Mouse (Mus musculus) myocyte (in vitro differentiated cells): ENCODE data around the gene Lyplal1. TPM values are rescaled to one million over a fixed set of nuclear protein-coding genes. Genes with fewer than 3 reads are reported as not detected.

ENCODE experiments used
- H3K27me3 ChIP-seq: one replicate; pipeline ENCODE4 v1.6.1; 2011; ENCODE audit not compliant: control insufficient read depth, insufficient read depth, insufficient read length
- H3K36me3 ChIP-seq: one replicate; pipeline ENCODE4 v1.6.1; 2011; ENCODE audit not compliant: control insufficient read depth, insufficient read depth
- H3K4me2 ChIP-seq: one replicate; pipeline ENCODE4 v1.6.1; 2011; ENCODE audit warnings: low read depth, control low read depth
- H3K4me3 ChIP-seq: one replicate; pipeline ENCODE4 v1.5.1; 2011; ENCODE audit warnings: mild to moderate bottlenecking, control low read depth, moderate library complexity
- H3K79me2 ChIP-seq: one replicate; pipeline ENCODE4 v1.6.1; 2011; ENCODE audit not compliant: control insufficient read depth, insufficient read depth
- H3ac ChIP-seq: one replicate; pipeline ENCODE4 v1.6.1; 2011; ENCODE audit not compliant: control insufficient read depth, insufficient read length
- CEBPB ChIP-seq: IDR thresholded peaks from 2 replicates; pipeline ENCODE4 v1.6.1; 2011; ENCODE audit warnings: mild to moderate bottlenecking, moderate library complexity; ENCODE audit not compliant: poor library complexity, insufficient read depth, severe bottlenecking
- E2F4 ChIP-seq: IDR thresholded peaks from one replicate; pipeline ENCODE4 v1.6.1; 2011; ENCODE audit warnings: mild to moderate bottlenecking, control low read depth, moderate library complexity; ENCODE audit not compliant: insufficient read depth
- MAX ChIP-seq: IDR thresholded peaks from one replicate; pipeline ENCODE4 v1.6.1; 2011; ENCODE audit warnings: low read depth, mild to moderate bottlenecking, control low read depth
- MYOD1 ChIP-seq, 3 experiments: IDR thresholded peaks; one replicate each; pipeline ENCODE4 v1.6.1; 2011; ENCODE audit warnings: control low read depth in 2 of 3, low read depth in 2 of 3, mild to moderate bottlenecking in 2 of 3, moderate library complexity in 1 of 3; ENCODE audit not compliant: insufficient read length in 2 of 3, control insufficient read depth in 1 of 3
- MYOG ChIP-seq, 3 experiments: IDR thresholded peaks; one replicate each; pipeline ENCODE4 v1.6.1; 2011; ENCODE audit warnings: control low read depth in 2 of 3, low read depth in 2 of 3, mild to moderate bottlenecking in 2 of 3; ENCODE audit not compliant: insufficient read length in 2 of 3, control insufficient read depth in 1 of 3, insufficient read depth in 1 of 3
- POLR2A ChIP-seq: IDR thresholded peaks from one replicate; pipeline ENCODE4 v1.6.1; 2011; ENCODE audit warnings: low read depth, mild to moderate bottlenecking, control low read depth, moderate library complexity; ENCODE audit not compliant: insufficient read length
- POLR2AphosphoS2 ChIP-seq: IDR thresholded peaks from one replicate; pipeline ENCODE4 v1.6.1; 2011; ENCODE audit warnings: low read depth, control low read depth; ENCODE audit not compliant: insufficient read length
- REST ChIP-seq: IDR thresholded peaks from one replicate; pipeline ENCODE4 v1.6.1; 2011; ENCODE audit warnings: mild to moderate bottlenecking, control low read depth, moderate library complexity; ENCODE audit not compliant: insufficient read depth, insufficient read length
- SRF ChIP-seq: IDR thresholded peaks from one replicate; pipeline ENCODE4 v1.6.1; 2011; ENCODE audit warnings: low read depth; ENCODE audit not compliant: control insufficient read depth, insufficient read length
- TCF12 ChIP-seq: IDR thresholded peaks from one replicate; pipeline ENCODE4 v1.6.1; 2011; ENCODE audit warnings: mild to moderate bottlenecking, control low read depth; ENCODE audit not compliant: poor library complexity, insufficient read depth, severe bottlenecking
- TCF3 ChIP-seq: IDR thresholded peaks from one replicate; pipeline ENCODE4 v1.6.1; 2011; ENCODE audit warnings: low read depth, control low read depth; ENCODE audit not compliant: insufficient read length
- USF1 ChIP-seq: IDR thresholded peaks from one replicate; pipeline ENCODE4 v1.6.1; 2011; ENCODE audit warnings: low read depth, mild to moderate bottlenecking, control low read depth, moderate library complexity
- polyA plus RNA-seq: library from polyadenylated mRNA; unstranded; fragments of >200 nt; fragmentation: generic; extraction: Trizol; gene quantifications from one replicate; pipeline ENCODE4 v1.2.1, GENCODE M21; 2012; ENCODE audit warnings: missing spikeins

Gene Lyplal1
- polyA plus RNA-seq, 1 experiment, result 9.5 TPM

GRCm38 (mm10) chr1:186126313-186126862 is 9.3 kb upstream of the Lyplal1 start:
- H3ac ChIP-seq, result no peak overlapping the region
- TF ChIP-seq REST (no peak), MAX (no peak), E2F4 (no peak), MYOD1 (IDR thresholded peaks at IDR 0.05; ENCODE audit: control insufficient read depth in 1 of 3, insufficient read length in 2 of 3, low read depth in 2 of 3) (no peak), MYOG (IDR thresholded peaks at IDR 0.05; ENCODE audit: control insufficient read depth in 1 of 3, insufficient read depth in 1 of 3, insufficient read length in 2 of 3, low read depth in 2 of 3) (no peak), POLR2AphosphoS2 (no peak), USF1 (no peak), TCF12 (no peak), POLR2A (no peak)
- H3K4me2 ChIP-seq, result no peak overlapping the region
- no peaks in the 10 kb centered on the region for H3K79me2 ChIP-seq
- no peak overlapping the region for H3K4me3 ChIP-seq
- H3K27me3 ChIP-seq, result no peaks in the 10 kb centered on the region
- H3K36me3 ChIP-seq, result no peaks in the 10 kb centered on the region

- Histone ChIP-seq H3K4me3 (no peak overlapping the region), H3K4me2 (no peak overlapping the region), H3K79me2 (no peaks in the 10 kb centered on the region), H3ac (no peak overlapping the region), H3K36me3 (no peaks in the 10 kb centered on the region), H3K27me3 (no peaks in the 10 kb centered on the region)
- TF ChIP-seq TCF12 (no peak), MYOG (IDR thresholded peaks at IDR 0.05; ENCODE audit: control insufficient read depth in 1 of 3, insufficient read depth in 1 of 3, insufficient read length in 2 of 3, low read depth in 2 of 3) (no peak), REST (no peak), CEBPB (no peak), POLR2AphosphoS2 (no peak), POLR2A (no peak), USF1 (no peak), E2F4 (no peak), TCF3 (no peak), SRF (no peak), MYOD1 (IDR thresholded peaks at IDR 0.05; ENCODE audit: control insufficient read depth in 1 of 3, insufficient read length in 2 of 3, low read depth in 2 of 3) (no peak), MAX (no peak)
Observed at GRCm38 (mm10) chr1:186123690-186124089, 6.6 kb upstream of the Lyplal1 start.

GRCm38 (mm10) chr1:186119856-186120255 is 2.7 kb upstream of the Lyplal1 start:
- no peak overlapping the region for H3K4me2 ChIP-seq
- no peak overlapping the region for H3ac ChIP-seq
- no peaks in the 10 kb centered on the region for H3K36me3 ChIP-seq
- H3K4me3 ChIP-seq, result no peak overlapping the region
- H3K27me3 ChIP-seq, result no peaks in the 10 kb centered on the region
- no peak for TF ChIP-seq REST
- TF ChIP-seq SRF, result no peak
- no peak for TF ChIP-seq TCF12
- no peak for TF ChIP-seq USF1
- TF ChIP-seq MYOG (IDR thresholded peaks at IDR 0.05; ENCODE audit: control insufficient read depth in 1 of 3, insufficient read depth in 1 of 3, insufficient read length in 2 of 3, low read depth in 2 of 3), result no peak
- no peak for TF ChIP-seq E2F4
- TF ChIP-seq MAX, result no peak
- TF ChIP-seq POLR2A, result no peak
- no peak for TF ChIP-seq TCF3
- TF ChIP-seq MYOD1 (IDR thresholded peaks at IDR 0.05; ENCODE audit: control insufficient read depth in 1 of 3, insufficient read length in 2 of 3, low read depth in 2 of 3), result no peak
- TF ChIP-seq CEBPB, result no peak
- no peaks in the 10 kb centered on the region for H3K79me2 ChIP-seq

GRCm38 (mm10) chr1:186116086-186116600 is 967 bp downstream of the Lyplal1 start:
- TF ChIP-seq TCF12 (no peak), POLR2AphosphoS2 (no peak), E2F4 (no peak), POLR2A (no peak), REST (no peak), USF1 (no peak), TCF3 (no peak), MYOG (IDR thresholded peaks at IDR 0.05; ENCODE audit: control insufficient read depth in 1 of 3, insufficient read depth in 1 of 3, insufficient read length in 2 of 3, low read depth in 2 of 3) (no peak), MYOD1 (IDR thresholded peaks at IDR 0.05; ENCODE audit: control insufficient read depth in 1 of 3, insufficient read length in 2 of 3, low read depth in 2 of 3) (no peak), SRF (no peak), MAX (no peak), CEBPB (no peak)
- no peak overlapping the region for H3ac ChIP-seq

GRCm38 (mm10) chr1:186102313-186102712 is 14.8 kb downstream of the Lyplal1 start:
- Histone ChIP-seq H3K36me3 (no peaks in the 10 kb centered on the region), H3K4me2 (no peak overlapping the region), H3K4me3 (no peak overlapping the region), H3ac (no peak overlapping the region), H3K27me3 (no peaks in the 10 kb centered on the region), H3K79me2 (no peaks in the 10 kb centered on the region)
- TF ChIP-seq E2F4, result no peak
- TF ChIP-seq POLR2A, result no peak
- no peak for TF ChIP-seq USF1
- TF ChIP-seq CEBPB, result no peak
- TF ChIP-seq TCF3, result no peak
- TF ChIP-seq MAX, result no peak
- no peak for TF ChIP-seq TCF12
- TF ChIP-seq POLR2AphosphoS2, result no peak
- TF ChIP-seq MYOD1 (IDR thresholded peaks at IDR 0.05; ENCODE audit: control insufficient read depth in 1 of 3, insufficient read length in 2 of 3, low read depth in 2 of 3), result no peak
- TF ChIP-seq SRF, result no peak
- no peak for TF ChIP-seq MYOG (IDR thresholded peaks at IDR 0.05; ENCODE audit: control insufficient read depth in 1 of 3, insufficient read depth in 1 of 3, insufficient read length in 2 of 3, low read depth in 2 of 3)
- TF ChIP-seq REST, result no peak

More at GRCm38 (mm10) chr1:186116086-186116600, 967 bp downstream of the Lyplal1 start:
- no peaks in the 10 kb centered on the region for H3K36me3 ChIP-seq
- H3K27me3 ChIP-seq, result no peaks in the 10 kb centered on the region
- H3K4me3 ChIP-seq, result peak overlapping the region; percentile 72
- H3K4me2 ChIP-seq, result peak overlapping the region; percentile 99
- no peaks in the 10 kb centered on the region for H3K79me2 ChIP-seq
